Mouse (Mus musculus) embryonic fibroblast, embryonic 13.5 days (primary cell): ENCODE results near the gene Adamts10. TPM values are rescaled to one million over a fixed set of nuclear protein-coding genes. Genes with fewer than 3 reads are reported as not detected.

Experiments used
- H3K27ac ChIP-seq: 2 replicates; pipeline ENCODE4 v1.5.1; 2012; ENCODE audit warnings: low read length, control low read depth, inconsistent platforms; ENCODE audit not compliant: insufficient read depth
- H3K4me1 ChIP-seq: 2 replicates; pipeline ENCODE4 v1.6.1; 2011; ENCODE audit warnings: low read length; ENCODE audit not compliant: control insufficient read depth, insufficient read depth
- H3K4me3 ChIP-seq: 2 replicates; pipeline ENCODE4 v1.5.1; 2011; ENCODE audit warnings: mild to moderate bottlenecking, control low read depth, low read length; ENCODE audit not compliant: insufficient read depth
- CTCF ChIP-seq: IDR thresholded peaks from 2 replicates; pipeline ENCODE4 v1.5.1; 2011; ENCODE audit warnings: mild to moderate bottlenecking, control low read depth, low read length, moderate library complexity, borderline replicate concordance; ENCODE audit not compliant: insufficient read depth
- POLR2A ChIP-seq: IDR thresholded peaks from 2 replicates; pipeline ENCODE4 v1.6.1; 2011; ENCODE audit warnings: low read depth, mild to moderate bottlenecking, control low read depth, low read length, moderate library complexity
- polyA plus RNA-seq: library from polyadenylated mRNA; stranded (reverse); fragments of >200 nt; gene quantifications from 2 replicates; pipeline ENCODE4 v1.2.4, GENCODE M21; 2011; ENCODE audit warnings: low read depth; ENCODE audit not compliant: missing spikeins, insufficient read length

Gene Adamts10
- polyA plus RNA-seq, 1 experiment, result 62.8 TPM

DNA sequence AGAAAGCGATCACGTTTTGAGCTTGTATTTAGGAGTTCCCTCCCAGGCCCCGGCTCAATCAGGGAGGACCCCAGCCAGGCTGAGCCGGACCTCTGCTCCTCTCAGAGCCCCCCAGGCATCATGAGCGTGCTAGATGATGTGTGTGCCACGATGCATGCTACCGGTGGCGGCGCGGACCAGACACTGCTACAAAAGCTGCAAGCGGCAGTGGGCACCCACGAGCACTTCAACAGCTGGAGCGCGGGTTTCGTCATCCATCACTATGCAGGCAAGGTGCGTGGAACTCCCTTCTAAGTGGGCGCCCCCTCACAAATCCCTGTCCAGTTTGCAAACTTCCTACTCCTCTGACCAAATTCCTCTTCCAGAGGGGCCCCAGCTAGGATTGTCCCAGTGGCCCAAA lies 62.0 kb downstream of the Adamts10 start:
- H3K4me1 ChIP-seq, result no peaks in the 10 kb centered on the region
- TF ChIP-seq CTCF (no peak), POLR2A (no peak)
- H3K4me3 ChIP-seq, result no peak overlapping the region
- no peak overlapping the region for H3K27ac ChIP-seq

DNA sequence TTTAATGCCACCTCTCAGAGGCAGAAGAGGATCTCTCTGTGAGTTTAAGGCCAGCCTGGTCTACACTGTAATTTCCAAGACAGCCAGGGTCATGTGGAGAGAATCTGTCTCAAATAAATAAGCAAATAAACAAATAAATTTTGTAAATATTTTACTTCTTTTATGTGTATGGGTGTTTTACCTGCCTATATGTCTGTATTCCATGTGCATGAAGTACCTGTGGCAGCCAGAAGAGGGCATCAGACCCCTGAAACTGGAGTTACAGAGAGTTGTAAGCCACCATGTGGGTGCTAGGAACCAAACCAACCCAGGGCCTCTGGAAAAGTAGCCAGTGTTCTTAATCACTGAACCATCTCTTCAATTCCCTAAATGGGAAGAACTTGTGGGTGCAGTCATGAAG lies 73.3 kb downstream of the Adamts10 start:
- Histone ChIP-seq H3K4me3 (no peak overlapping the region), H3K27ac (no peak overlapping the region), H3K4me1 (no peaks in the 10 kb centered on the region)
- no peak for TF ChIP-seq CTCF
- no peak for TF ChIP-seq POLR2A

- no peaks in the 10 kb centered on the region for H3K4me1 ChIP-seq
These were observed 74.5 kb downstream of the Adamts10 start for GRCm38 (mm10) chr17:33598506-33598905.

DNA sequence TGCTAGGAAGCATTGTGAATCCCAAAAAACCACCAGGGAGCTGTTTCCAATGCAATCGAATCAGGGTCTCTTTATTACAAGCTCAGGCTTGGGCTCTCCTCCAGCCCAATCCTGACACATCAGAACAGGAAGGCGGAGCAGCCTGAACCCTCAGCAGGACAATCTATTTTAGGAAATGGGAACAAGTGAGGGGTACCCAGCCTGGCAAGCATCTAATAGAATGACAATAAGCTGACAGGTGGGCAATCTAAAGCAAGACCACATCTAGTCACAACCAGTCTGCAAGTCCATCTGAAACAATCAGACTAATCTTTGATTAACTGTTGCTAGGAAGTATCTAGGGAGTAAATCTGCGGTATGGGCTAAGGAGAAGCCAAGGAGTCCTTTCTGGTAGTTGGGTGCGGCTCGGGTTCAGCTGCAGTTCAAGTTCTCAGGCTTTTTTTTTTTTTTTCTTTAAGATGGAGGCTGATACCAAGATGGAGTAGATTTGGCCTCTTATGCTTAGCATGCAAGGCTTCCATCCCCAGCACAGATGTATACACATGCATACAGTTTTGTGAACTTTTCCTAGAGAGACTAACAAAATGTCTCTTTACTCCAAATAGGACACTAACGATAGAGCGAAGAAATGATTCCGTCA lies 76.0 kb downstream of the Adamts10 start:
- Histone ChIP-seq H3K4me3 (no peak overlapping the region), H3K27ac (no peak overlapping the region), H3K4me1 (no peaks in the 10 kb centered on the region)
- TF ChIP-seq POLR2A, result no peak
- TF ChIP-seq CTCF, result no peak

More at GRCm38 (mm10) chr17:33598506-33598905, 74.5 kb downstream of the Adamts10 start:
- no peak overlapping the region for H3K27ac ChIP-seq
- H3K4me3 ChIP-seq, result no peak overlapping the region
- TF ChIP-seq CTCF (no peak), POLR2A (no peak)

DNA sequence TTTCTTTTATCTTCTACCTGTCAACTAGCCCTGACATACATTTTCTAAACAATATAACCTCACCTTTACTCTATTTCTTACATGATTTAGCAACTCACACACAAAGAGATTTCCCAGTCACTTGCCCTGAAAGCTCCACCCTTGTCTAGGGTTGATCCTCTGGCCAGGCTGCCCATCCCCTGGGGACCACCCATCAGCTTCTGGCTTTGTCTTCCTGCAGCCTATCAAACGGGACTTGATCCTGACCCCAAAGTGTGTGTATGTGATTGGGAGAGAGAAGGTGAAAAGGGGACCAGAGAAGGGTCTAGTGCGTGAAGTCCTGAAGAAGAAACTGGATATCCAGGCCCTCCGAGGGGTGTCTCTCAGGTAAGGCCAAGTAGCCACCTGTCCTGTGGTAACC lies 76.8 kb downstream of the Adamts10 start:
- no peaks in the 10 kb centered on the region for H3K4me1 ChIP-seq
- no peak overlapping the region for H3K4me3 ChIP-seq
- no peak overlapping the region for H3K27ac ChIP-seq
- TF ChIP-seq CTCF, result no peak
- no peak for TF ChIP-seq POLR2A

GRCm38 (mm10) chr17:33601947-33602346 lies 77.9 kb downstream of the Adamts10 start:
- Histone ChIP-seq H3K4me3 (no peak overlapping the region), H3K27ac (no peak overlapping the region)
- no peak for TF ChIP-seq POLR2A
- TF ChIP-seq CTCF, result no peak

More at GRCm38 (mm10) chr17:33601947-33602346, 77.9 kb downstream of the Adamts10 start:
- no peaks in the 10 kb centered on the region for H3K4me1 ChIP-seq

Other genes starting within 250 kb of the Adamts10 start
- gene Zfp955b, start 234.7 kb upstream of the Adamts10 start, polyA plus RNA-seq, result 10.7 and 10.8 TPM in 2 replicates
- 14.4 and 16.3 TPM in 2 replicates for gene Zfp81, start 165.3 kb upstream of the Adamts10 start, polyA plus RNA-seq
- 11.2 and 11.7 TPM in 2 replicates for gene Zfp101, start 129.6 kb upstream of the Adamts10 start, polyA plus RNA-seq
- gene Actl9, start 91.3 kb upstream of the Adamts10 start, polyA plus RNA-seq, result not detected in 2 replicates
- 0.68 and 1.5 TPM in 2 replicates for gene Myo1f, start 31.5 kb downstream of the Adamts10 start, polyA plus RNA-seq
- gene Zfp414, start 104.9 kb downstream of the Adamts10 start, polyA plus RNA-seq, result 34.1 and 40.4 TPM in 2 replicates
- not detected in 2 replicates for gene Pram1, start 113.9 kb downstream of the Adamts10 start, polyA plus RNA-seq
- 367 and 434 TPM in 2 replicates for gene Hnrnpm, start 162.7 kb downstream of the Adamts10 start, polyA plus RNA-seq
- 28.8 and 30.4 TPM in 2 replicates for gene March2, start 194.5 kb downstream of the Adamts10 start, polyA plus RNA-seq
- 78.2 and 87.3 TPM in 2 replicates for gene Rab11b, start 236.3 kb downstream of the Adamts10 start, polyA plus RNA-seq